Mouse (Mus musculus): Measurements from ENCODE around the gene Arfgef3. TPM values are rescaled to one million over a fixed set of nuclear protein-coding genes. Genes with fewer than 3 reads are reported as not detected.
"Not testable (repeated sequence)": the region's sequence is repeated elsewhere in the genome, so short reads cannot be mapped to it uniquely, and the experiment has no call there.

Gene Arfgef3
- total RNA-seq, 2 experiments from 2014 or later, result 5.0 to 5.8 TPM

DNA sequence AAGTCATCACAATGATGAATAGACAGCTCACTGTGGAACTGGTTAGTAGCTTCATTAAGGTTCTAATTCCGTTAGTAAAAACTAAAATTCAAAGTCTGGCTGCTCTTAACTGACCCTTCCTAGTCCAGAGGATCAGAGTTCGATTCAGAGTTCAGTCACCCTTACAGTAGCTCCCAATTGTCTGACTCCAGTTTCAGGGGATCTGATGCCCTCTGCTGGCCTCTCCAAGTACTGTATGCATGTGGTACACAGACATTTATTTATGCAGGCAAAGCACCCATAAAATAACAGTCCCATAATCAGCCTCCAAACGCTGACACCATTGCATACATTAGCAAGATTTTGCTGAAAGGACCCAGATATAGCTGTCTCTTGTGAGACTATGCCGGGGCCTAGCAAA lies 141.7 kb downstream of the Arfgef3 start:
- peak; percentile 75 to 77 for DNase-seq (ENCODE audit: low spot score in 2 of 2)

- no peak for DNase-seq (ENCODE audit: low spot score in 2 of 2)
Observed at GRCm38 (mm10) chr10:18597601-18598000, 146.1 kb downstream of the Arfgef3 start.

DNA sequence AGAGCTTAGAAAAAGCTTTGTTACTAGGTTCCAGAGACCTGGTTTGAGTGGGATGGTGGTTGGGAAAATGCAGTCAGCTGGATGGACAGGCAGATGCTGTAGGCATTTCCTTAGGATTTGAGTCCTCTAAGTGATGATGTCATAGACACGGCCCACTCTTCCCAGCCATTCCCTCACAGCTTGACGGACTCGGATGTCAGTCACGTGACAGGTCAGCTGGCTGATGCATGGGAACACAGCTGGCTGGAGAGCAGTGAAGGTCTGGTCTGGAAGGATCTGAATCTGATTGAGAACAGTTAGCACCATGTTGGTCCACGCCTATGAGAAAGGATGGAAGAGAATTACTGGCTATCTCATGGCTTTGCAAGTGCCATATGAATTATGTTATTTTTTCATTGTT lies 154.3 kb downstream of the Arfgef3 start:
- no peak for DNase-seq (ENCODE audit: low spot score in 2 of 2)

DNA sequence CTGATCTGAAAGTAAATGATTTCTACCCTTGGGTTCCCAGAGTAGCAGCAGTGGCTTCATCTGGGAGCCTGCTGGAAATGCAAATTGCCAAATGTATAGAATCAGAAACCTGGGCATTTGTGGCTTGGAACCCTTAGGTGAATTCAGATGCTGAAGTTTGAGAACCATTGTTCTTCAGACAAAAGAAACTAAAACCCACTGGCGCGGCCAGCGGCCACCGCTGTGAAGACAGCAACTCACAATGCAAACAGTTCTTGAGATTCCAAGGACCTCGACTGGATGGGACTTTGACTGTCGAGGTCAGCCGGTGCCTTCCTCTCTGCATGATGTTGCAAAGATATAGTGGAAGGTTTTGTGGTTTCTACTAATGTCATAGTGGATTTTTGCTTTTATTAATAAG lies 159.6 kb downstream of the Arfgef3 start:
- DNase-seq (ENCODE audit: low spot score in 2 of 2), result no peak

DNA sequence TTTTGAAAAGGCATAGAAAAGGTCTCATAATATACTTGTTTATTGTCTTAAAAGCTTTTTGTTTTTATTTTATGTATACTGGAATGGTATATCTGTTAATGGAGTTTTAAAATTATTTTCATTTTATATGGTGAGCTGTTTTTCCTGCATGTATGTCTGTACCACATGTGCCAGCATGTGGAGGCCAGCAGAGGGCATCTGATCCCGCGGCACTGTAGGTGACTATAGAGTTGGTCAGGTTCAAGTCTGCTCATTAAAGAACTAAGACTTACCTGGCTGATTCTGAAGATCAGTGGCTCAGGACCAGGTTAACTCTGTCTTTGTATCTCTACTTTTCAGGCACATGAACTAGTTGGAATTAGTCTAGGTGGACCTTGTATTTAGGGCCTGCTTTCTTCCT lies 171.2 kb downstream of the Arfgef3 start:
- DNase-seq (ENCODE audit: low spot score in 2 of 2), result no peak

DNA sequence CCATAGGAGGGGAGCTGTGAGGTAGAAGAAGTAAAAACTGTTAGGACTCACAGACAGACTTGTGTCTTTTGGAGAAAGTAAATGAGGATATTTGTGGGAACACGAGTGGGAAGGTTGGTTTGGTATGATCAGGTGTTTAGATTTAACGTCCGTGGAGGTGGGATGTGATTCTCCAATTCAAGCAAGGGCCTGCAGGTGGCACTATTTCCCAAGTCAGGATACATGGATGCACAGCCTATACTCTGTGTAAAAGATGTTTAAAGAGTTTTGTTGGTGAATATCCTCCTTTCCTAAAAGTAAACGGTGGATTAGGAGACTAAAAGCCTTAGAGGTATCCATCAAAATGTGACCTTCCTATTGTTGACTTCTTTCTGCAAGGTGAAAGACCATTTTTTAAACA lies 180.8 kb downstream of the Arfgef3 start:
- DNase-seq (ENCODE audit: low spot score in 2 of 2), result peak; percentile 35 to 52

DNA sequence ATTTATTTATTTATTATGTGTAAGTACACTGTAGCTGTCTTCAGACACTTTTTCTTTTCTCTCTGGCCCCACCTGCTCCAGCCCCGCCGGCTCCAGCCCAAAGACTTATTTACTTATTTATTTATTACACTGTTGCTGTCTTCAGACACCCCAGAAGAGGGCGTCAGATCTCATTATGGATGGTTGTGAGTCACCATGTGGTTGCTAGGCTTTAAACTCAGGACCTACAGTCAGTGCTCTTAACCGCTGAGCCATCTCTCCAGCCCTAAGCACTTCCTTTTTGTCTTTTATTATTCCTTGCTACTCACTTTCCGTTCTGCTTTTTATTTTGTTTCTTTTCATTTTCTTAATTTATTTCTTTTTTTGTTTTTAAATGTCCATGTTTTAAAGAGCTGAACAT lies 182.3 kb downstream of the Arfgef3 start:
- DNase-seq (ENCODE audit: low spot score in 2 of 2), result no peak

DNA sequence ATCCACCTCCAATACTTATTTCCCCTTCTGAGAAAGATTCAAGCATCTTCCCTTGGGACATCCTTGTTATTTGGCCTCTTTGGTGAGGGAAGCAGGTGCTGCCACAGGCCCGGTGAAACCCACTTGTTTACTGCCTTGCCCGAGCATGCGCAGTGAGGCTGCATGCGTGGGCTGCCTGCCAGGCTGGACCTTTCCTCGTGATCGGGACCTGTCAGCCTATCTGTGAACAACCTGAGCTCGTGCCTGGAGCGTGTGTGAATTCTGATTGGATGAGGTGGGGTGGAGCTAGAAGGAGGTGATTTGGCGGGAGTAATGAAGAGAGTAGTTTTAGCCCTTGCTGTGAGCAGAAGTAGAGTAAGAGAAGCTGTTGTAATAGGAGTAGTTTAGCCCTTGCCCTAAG lies 184.7 kb downstream of the Arfgef3 start:
- DNase-seq (ENCODE audit: low spot score in 2 of 2), result not testable (repeated sequence)

- no peak for DNase-seq (ENCODE audit: low spot score in 2 of 2)
Observed at GRCm38 (mm10) chr10:18549321-18550216, 194.2 kb downstream of the Arfgef3 start.

DNA sequence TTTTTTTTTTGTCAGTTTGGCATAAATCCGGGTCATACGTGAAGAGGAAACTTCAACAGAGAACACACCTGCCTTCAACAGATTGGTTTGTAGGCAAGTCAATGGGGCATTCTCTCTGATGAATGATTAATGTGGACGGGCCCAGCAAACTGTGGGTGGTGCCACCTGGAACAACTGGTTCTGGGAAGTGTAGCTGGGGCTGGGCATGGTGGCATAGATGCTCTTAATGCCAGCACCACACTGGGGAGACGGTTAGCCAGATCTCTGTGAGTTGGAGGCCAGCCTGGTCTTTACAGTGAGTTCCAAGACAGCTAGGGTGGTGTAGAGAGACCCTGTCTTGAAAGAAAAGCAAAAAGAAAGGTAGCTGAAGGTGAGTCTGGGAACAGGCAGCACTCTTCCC lies 196.4 kb downstream of the Arfgef3 start:
- DNase-seq (ENCODE audit: low spot score in 2 of 2), result no peak

DNA sequence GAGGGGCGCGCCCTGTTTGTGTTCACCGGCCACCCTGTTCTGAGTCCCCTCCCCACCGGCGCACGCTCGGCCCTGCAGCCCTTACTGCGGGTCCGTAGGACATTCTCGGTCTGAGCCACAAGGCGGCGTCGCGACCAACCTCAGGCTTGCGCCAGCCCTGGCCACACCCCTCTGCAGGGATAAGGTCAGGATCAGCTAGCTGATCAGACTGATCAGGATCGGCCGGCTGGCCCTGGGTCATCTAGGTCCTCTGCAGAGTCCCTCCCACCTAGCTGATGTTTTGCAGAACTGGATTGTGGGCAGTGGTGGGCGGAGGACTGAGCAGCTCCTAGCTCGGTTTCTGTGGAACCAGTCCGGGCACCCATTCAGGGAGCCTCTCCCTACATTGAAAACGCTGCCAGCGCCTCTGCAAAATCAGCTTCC lies 197.9 kb downstream of the Arfgef3 start, which contains the start of gene Hebp2:
TSS of gene Hebp2 (minus strand) at position 264 of the 423 bp plus-strand sequence.
- peak; percentile 56 to 60 for DNase-seq (ENCODE audit: low spot score in 2 of 2)

GRCm38 (mm10) chr10:18545309-18545708 lies 198.4 kb downstream of the Arfgef3 start:
- no peak for DNase-seq (ENCODE audit: low spot score in 2 of 2)

DNA sequence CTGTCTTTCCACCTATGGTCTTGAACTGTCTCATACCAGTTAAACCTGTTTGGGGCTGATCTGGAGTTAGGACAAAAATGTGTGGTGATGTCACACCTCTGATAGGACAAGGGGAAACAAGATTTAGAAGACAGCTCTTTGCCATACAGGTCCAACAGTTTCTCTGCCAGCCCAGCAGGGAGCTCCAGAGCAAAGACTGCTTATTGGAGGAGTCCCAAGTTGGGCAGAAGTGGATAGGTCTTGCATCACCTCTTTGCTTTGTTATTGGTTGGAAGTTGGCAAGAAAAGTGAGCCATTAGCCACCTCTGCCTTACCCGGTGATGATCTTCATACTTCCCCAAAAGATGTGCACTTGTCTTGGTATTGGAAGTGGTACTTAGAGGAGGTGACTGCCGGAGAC lies 206.9 kb downstream of the Arfgef3 start:
- no peak for DNase-seq (ENCODE audit: low spot score in 2 of 2)

GRCm38 (mm10) chr10:18532293-18532692 lies 211.5 kb downstream of the Arfgef3 start:
- no peak for DNase-seq (ENCODE audit: low spot score in 2 of 2)

Other genes with a start within 250 kb of the Arfgef3 start
- gene Hebp2, start 197.9 kb downstream of the Arfgef3 start, total RNA-seq (2021), result 1 to 10 TPM; 4.7 to 6.6 TPM
- not detected for gene Gm4922, start 42.8 kb upstream of the Arfgef3 start, total RNA-seq (2021)
- 1 to 10 TPM; 2.6 to 3.4 TPM for gene Perp, start 101.1 kb upstream of the Arfgef3 start, total RNA-seq (2021)

Data from adrenal gland, adult 18-20 months (tissue).